Mouse (Mus musculus) embryonic fibroblast, embryonic 13.5 days (primary cell): ENCODE measurements around the gene Mthfr. TPM values are rescaled to one million over a fixed set of nuclear protein-coding genes. Genes with fewer than 3 reads are reported as not detected.
A peak's percentile ranks its signal among the peaks of the same experiment; 100 is the strongest.
"Not testable (repeated sequence)": the region's sequence is repeated elsewhere in the genome, so short reads cannot be mapped to it uniquely, and the experiment has no call there.

Experiments used
- H3K27ac ChIP-seq: 2 replicates; pipeline ENCODE4 v1.5.1; 2012; ENCODE audit warnings: low read length, control low read depth, inconsistent platforms; ENCODE audit not compliant: insufficient read depth
- H3K4me1 ChIP-seq: 2 replicates; pipeline ENCODE4 v1.6.1; 2011; ENCODE audit warnings: low read length; ENCODE audit not compliant: control insufficient read depth, insufficient read depth
- H3K4me3 ChIP-seq: 2 replicates; pipeline ENCODE4 v1.5.1; 2011; ENCODE audit warnings: mild to moderate bottlenecking, control low read depth, low read length; ENCODE audit not compliant: insufficient read depth
- CTCF ChIP-seq: IDR thresholded peaks from 2 replicates; pipeline ENCODE4 v1.5.1; 2011; ENCODE audit warnings: mild to moderate bottlenecking, control low read depth, low read length, moderate library complexity, borderline replicate concordance; ENCODE audit not compliant: insufficient read depth
- POLR2A ChIP-seq: IDR thresholded peaks from 2 replicates; pipeline ENCODE4 v1.6.1; 2011; ENCODE audit warnings: low read depth, mild to moderate bottlenecking, control low read depth, low read length, moderate library complexity
- polyA plus RNA-seq: library from polyadenylated mRNA; stranded (reverse); fragments of >200 nt; gene quantifications from 2 replicates; pipeline ENCODE4 v1.2.4, GENCODE M21; 2011; ENCODE audit warnings: low read depth; ENCODE audit not compliant: missing spikeins, insufficient read length

Mthfr gene
- polyA plus RNA-seq, 1 experiment = 45.1 TPM

GRCm38 (mm10) chr4:148039254-148040028 lies 564 bp downstream of the Mthfr start:
- H3K4me1 ChIP-seq = peaks cover 10% of the 10 kb centered on the region
- TF ChIP-seq POLR2A (0 out of 2 replicates have a peak, but pooled peaks have one; percentile 36), CTCF (no peak)
- H3K4me3 ChIP-seq = peak overlapping the region; percentile 74
- H3K27ac ChIP-seq = peak overlapping the region; percentile 97

- TF ChIP-seq CTCF (no peak), POLR2A (0 out of 2 replicates have a peak, but pooled peaks have one; percentile 2)
- peak overlapping the region; percentile 97 for H3K27ac ChIP-seq
Observed at GRCm38 (mm10) chr4:148040029-148040830, 1.4 kb downstream of the Mthfr start.

GRCm38 (mm10) chr4:148040933-148041610 lies 2.2 kb downstream of the Mthfr start:
- H3K27ac ChIP-seq = peak overlapping the region; percentile 97
- no peak for TF ChIP-seq CTCF
- peak; percentile 86 for TF ChIP-seq POLR2A
- peaks cover 10% of the 10 kb centered on the region for H3K4me1 ChIP-seq
- peak overlapping the region; percentile 74 for H3K4me3 ChIP-seq

More at GRCm38 (mm10) chr4:148040029-148040830, 1.4 kb downstream of the Mthfr start:
- Histone ChIP-seq H3K4me1 (peaks cover 10% of the 10 kb centered on the region), H3K4me3 (peak overlapping the region; percentile 74)

- peaks cover 10% of the 10 kb centered on the region for H3K4me1 ChIP-seq
- peak overlapping the region; percentile 54 for H3K4me3 ChIP-seq
- peak overlapping the region; percentile 91 for H3K27ac ChIP-seq
- no peak; the same call in 1 of the 2 replicates for TF ChIP-seq POLR2A
- TF ChIP-seq CTCF = no peak
Observed at GRCm38 (mm10) chr4:148041611-148042191, 2.8 kb downstream of the Mthfr start.

GRCm38 (mm10) chr4:148043327-148043726 lies 4.5 kb downstream of the Mthfr start:
- H3K4me1 ChIP-seq, H3K27ac ChIP-seq, H3K4me3 ChIP-seq: not testable (repeated sequence)

GRCm38 (mm10) chr4:148044113-148044512 lies 5.2 kb downstream of the Mthfr start:
- Histone ChIP-seq H3K4me1 (peaks cover 7% of the 10 kb centered on the region), H3K27ac (no peak overlapping the region), H3K4me3 (no peak overlapping the region)
- no peak for TF ChIP-seq CTCF
- no peak for TF ChIP-seq POLR2A

GRCm38 (mm10) chr4:148046450-148047031 lies 7.7 kb downstream of the Mthfr start:
- Histone ChIP-seq H3K27ac (no peak overlapping the region), H3K4me3 (no peak overlapping the region), H3K4me1 (peaks cover 4% of the 10 kb centered on the region)
- TF ChIP-seq POLR2A = no peak
- no peak for TF ChIP-seq CTCF

- H3K27ac ChIP-seq, H3K4me3 ChIP-seq, H3K4me1 ChIP-seq: not testable (repeated sequence)
Observed at GRCm38 (mm10) chr4:148050396-148050914, 11.6 kb downstream of the Mthfr start.

GRCm38 (mm10) chr4:148051046-148051776 lies 12.3 kb downstream of the Mthfr start:
- Histone ChIP-seq H3K27ac (no peak overlapping the region), H3K4me1 (no peaks in the 10 kb centered on the region), H3K4me3 (no peak overlapping the region)
- no peak for TF ChIP-seq CTCF
- TF ChIP-seq POLR2A = no peak
